8 mouse cellular contexts compared by ENCODE assay signal in the genomic region with DNA sequence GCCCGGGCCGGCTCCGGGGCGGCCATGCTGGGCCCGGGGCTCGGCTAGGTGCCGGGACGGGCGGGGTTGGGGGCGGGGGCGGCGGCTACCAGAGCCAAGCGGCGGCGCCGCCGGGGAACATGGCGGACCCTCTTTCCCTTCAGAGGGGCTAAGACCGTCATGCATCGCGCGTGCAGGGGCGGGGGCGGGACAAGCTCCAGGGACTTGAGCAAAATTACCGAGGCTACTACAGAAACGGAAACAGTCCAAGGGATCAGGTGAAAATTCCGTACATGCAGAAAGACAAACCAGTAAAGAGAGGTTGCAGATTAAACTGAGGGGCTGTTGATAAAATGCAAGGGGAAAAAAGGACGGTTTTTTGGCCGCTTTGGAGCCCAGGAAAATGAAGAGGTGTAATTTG. TPM values are rescaled to one million over a fixed set of nuclear protein-coding genes. Genes with fewer than 3 reads are reported as not detected.
A peak's percentile ranks its signal among the peaks of the same experiment; 100 is the strongest.
DNase-seq lines count a peak whose midpoint lies in the region; ATAC-seq and TF ChIP-seq lines count a peak whose summit lies in the region.

A gene (minus strand): TSS at position 159 of the 400 bp plus-strand sequence.

- TF ChIP-seq CTCF in kidney, adult 2 months (conservative IDR thresholded peaks at IDR 0.05; ENCODE audit: insufficient read depth, insufficient read length, low read depth, low read length) = no peak
- no peak for TF ChIP-seq CTCF in spleen, adult 2 months (IDR thresholded peaks at IDR 0.05; ENCODE audit: extremely low read depth, insufficient read depth, insufficient read length, insufficient replicate concordance)

- WGBS in kidney, adult 2 months = under 1% methylated on average over 27 of the region's 29 CpGs
- WGBS in limb, embryonic 12.5 days = under 1% methylated on average over 29 of the region's 29 CpGs
- WGBS in midbrain, embryonic 15.5 days = 0% methylated on average over 29 of the region's 29 CpGs
- under 1% methylated on average over 29 of the region's 29 CpGs for WGBS in spleen, adult 2 months

- H3K4me3 ChIP-seq in kidney, adult 2 months (ENCODE audit: insufficient read depth, low read depth, low read length) = peak within 1 kb of the TSS; percentile 99
- H3K4me3 ChIP-seq in limb, embryonic 12.5 days (replicated peaks) = peak within 1 kb of the TSS; percentile 94
- H3K4me3 ChIP-seq in midbrain, embryonic 15.5 days = peak within 1 kb of the TSS; percentile 62
- peak within 1 kb of the TSS; percentile 86 for H3K4me3 ChIP-seq in spleen, adult 2 months (ENCODE audit: extremely low read depth, insufficient read depth, insufficient read length)

- peak within 1 kb of the TSS; percentile 71 for H3K27ac ChIP-seq in kidney, adult 2 months (ENCODE audit: insufficient read depth, low read depth, low read length)
- H3K27ac ChIP-seq in limb, embryonic 12.5 days = peak within 1 kb of the TSS; percentile 99
- peak within 1 kb of the TSS; percentile 92 for H3K27ac ChIP-seq in midbrain, embryonic 15.5 days
- H3K27ac ChIP-seq in spleen, adult 2 months (ENCODE audit: insufficient read depth, low read length) = peak within 1 kb of the TSS; percentile 96

- peak within 1 kb of the TSS; percentile 98 for H3K9ac ChIP-seq in limb, embryonic 12.5 days (replicated peaks)
- H3K9ac ChIP-seq in midbrain, embryonic 15.5 days = peak within 1 kb of the TSS; percentile 73

- H3K36me3 ChIP-seq in kidney, adult 2 months (ENCODE audit: control insufficient read depth, insufficient read depth, low read length) = no peaks in the 10 kb centered on the region
- H3K36me3 ChIP-seq in limb, embryonic 12.5 days = peaks cover 30% of the 10 kb centered on the region
- H3K36me3 ChIP-seq in midbrain, embryonic 15.5 days (replicated peaks) = peaks cover 18% of the 10 kb centered on the region
- H3K36me3 ChIP-seq in spleen, adult 2 months (ENCODE audit: control insufficient read depth, insufficient read depth, low read length) = no peaks in the 10 kb centered on the region

- DNase-seq in urinary bladder, adult 18-20 months (ENCODE audit: low spot score in 2 of 2) = peak; percentile 68 to 78
- no peak for DNase-seq in urinary bladder, postnatal 36 days (ENCODE audit: low spot score in 2 of 2)
- peak; percentile 93 for DNase-seq in embryo, embryonic 9.5 days (ENCODE audit: extremely low spot score)
- peak; percentile 70 to 84 for DNase-seq in gastrocnemius, postnatal 4 days (ENCODE audit: low spot score in 2 of 2)
- peak; percentile 92 for DNase-seq in kidney, adult 2 months
- DNase-seq in spleen, adult 2 months (ENCODE audit: low read depth in 1 of 2, low spot score in 2 of 2) = peak; percentile 73 to 82

- no peak for TF ChIP-seq POLR2A in kidney, adult 2 months (IDR thresholded peaks at IDR 0.05; ENCODE audit: low read depth, low read length)
- TF ChIP-seq POLR2A in spleen, adult 2 months (IDR thresholded peaks at IDR 0.05; ENCODE audit: low read depth, low read length) = no peak

- H3K4me2 ChIP-seq in limb, embryonic 12.5 days = peak within 1 kb of the TSS; percentile 61
- peak within 1 kb of the TSS; percentile 56 for H3K4me2 ChIP-seq in midbrain, embryonic 15.5 days

- H3K27me3 ChIP-seq in kidney, adult 2 months (replicated peaks; ENCODE audit: control insufficient read depth, insufficient read depth, low read length) = no peaks in the 10 kb centered on the region
- no peaks in the 10 kb centered on the region for H3K27me3 ChIP-seq in limb, embryonic 12.5 days
- H3K27me3 ChIP-seq in midbrain, embryonic 15.5 days (replicated peaks) = no peaks in the 10 kb centered on the region
- no peaks in the 10 kb centered on the region for H3K27me3 ChIP-seq in spleen, adult 2 months (ENCODE audit: control insufficient read depth, insufficient read depth, low read length)

- peak; percentile 90 for ATAC-seq in limb, embryonic 12.5 days (ENCODE audit: insufficient number of reproducible peaks, insufficient read depth, low FRiP score, low TSS enrichment, low read depth)
- peak; percentile 96 for ATAC-seq in midbrain, embryonic 15.5 days (replicated peaks)

- H3K4me1 ChIP-seq in kidney, adult 2 months (ENCODE audit: control insufficient read depth, insufficient read depth, low read length) = peaks cover 7% of the 10 kb centered on the region; the same call in 1 of the 2 replicates
- H3K4me1 ChIP-seq in limb, embryonic 12.5 days (replicated peaks) = peaks cover 5% of the 10 kb centered on the region
- H3K4me1 ChIP-seq in midbrain, embryonic 15.5 days = peaks cover 24% of the 10 kb centered on the region
- no peaks in the 10 kb centered on the region for H3K4me1 ChIP-seq in spleen, adult 2 months (ENCODE audit: control insufficient read depth, insufficient read depth, insufficient read length)

- no peaks in the 10 kb centered on the region for H3K9me3 ChIP-seq in limb, embryonic 12.5 days
- H3K9me3 ChIP-seq in midbrain, embryonic 15.5 days = no peaks in the 10 kb centered on the region

RNA-seq across cellular contexts. Expression of the gene that starts here (rescaled TPM):
- 100 to 1,000 TPM; 116 to 125 TPM for total RNA-seq in gastrocnemius, postnatal 4 days (2021)
- 9.7 and 13.7 TPM in 2 replicates for polyA plus RNA-seq in kidney, adult 2 months (2012; rRNA removed)
- polyA plus RNA-seq in limb, embryonic 12.5 days (2016; fragmentation: Nextera tagmentation; extraction: Ambion mirVana) = 56.9 and 62.5 TPM in 2 replicates
- polyA plus RNA-seq in midbrain, embryonic 15.5 days (2015; fragmentation: Nextera tagmentation; extraction: Ambion mirVana) = 89.3 and 95.9 TPM in 2 replicates
- 6.0 and 6.5 TPM in 2 replicates for polyA plus RNA-seq in spleen, adult 2 months (2012; rRNA removed)

Comparison
In these comparisons a context has a peak if more than half of its experiments do, and no peak if none do; other contexts are left out.
1. DNase-seq: peak in urinary bladder, adult 18-20 months (2 of 2), embryo, embryonic 9.5 days (single experiment), gastrocnemius, postnatal 4 days (2 of 2), kidney, adult 2 months (single experiment) and spleen, adult 2 months (2 of 2); none in urinary bladder, postnatal 36 days (0 of 2).
2. Peak in every context shown above with its lines, with median percentiles within 50 percentile points of each other: H3K27ac ChIP-seq and H3K4me3 ChIP-seq.